Mouse (Mus musculus) layer of hippocampus, adult 9-11 months (tissue): ENCODE measurements around the gene Gm10283.
A peak's percentile ranks its signal among the peaks of the same experiment; 100 is the strongest.
"Not testable (repeated sequence)": the region's sequence is repeated elsewhere in the genome, so short reads cannot be mapped to it uniquely, and the experiment has no call there.

ENCODE experiments used
- DNase-seq: peaks from one replicate; pipeline ENCODE4 v3.0.0; 2022

Gm10283 gene

DNA sequence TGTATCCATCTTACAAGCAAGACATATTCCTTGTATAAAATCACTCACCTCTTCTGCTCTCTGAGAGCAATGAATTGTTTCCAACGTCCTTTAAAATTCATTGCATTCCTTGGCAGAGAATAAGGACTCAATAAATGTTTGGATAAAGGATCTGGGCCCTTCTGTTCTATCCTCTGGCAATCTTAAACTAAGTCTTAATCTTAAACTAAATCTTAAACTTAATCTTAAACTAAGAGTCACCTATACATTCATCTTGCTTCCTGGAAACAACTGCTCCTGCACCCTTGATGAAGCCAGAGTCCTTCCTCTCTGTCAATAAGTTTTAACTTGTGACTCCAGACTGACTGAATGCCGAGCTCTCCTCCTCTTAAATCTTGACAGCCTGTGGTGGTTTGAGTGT is at the start of gene Gm10283:
Gene Gm10283 (minus strand): TSS at position 101 of the 400 bp plus-strand sequence.
- no peak for DNase-seq

DNA sequence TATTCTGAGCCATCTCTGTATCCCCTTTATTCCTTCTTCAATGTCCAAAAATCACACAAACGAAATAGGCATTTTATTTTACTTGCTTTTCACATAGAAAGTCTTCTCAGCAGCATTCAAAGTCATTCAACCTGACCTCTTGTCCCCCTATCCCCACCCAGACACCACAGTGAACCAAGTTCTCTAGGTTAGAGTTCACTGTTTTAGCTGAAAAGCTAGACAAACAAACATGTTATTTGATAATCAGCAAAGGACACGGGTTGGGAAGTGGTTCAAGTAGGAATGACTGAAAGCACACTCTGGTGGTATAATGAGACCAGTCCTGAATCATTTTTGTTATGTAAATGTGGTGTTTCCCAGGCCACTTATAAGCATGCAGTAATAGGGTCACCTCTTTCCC is 31.9 kb upstream of the Gm10283 start:
- DNase-seq, result no peak

DNA sequence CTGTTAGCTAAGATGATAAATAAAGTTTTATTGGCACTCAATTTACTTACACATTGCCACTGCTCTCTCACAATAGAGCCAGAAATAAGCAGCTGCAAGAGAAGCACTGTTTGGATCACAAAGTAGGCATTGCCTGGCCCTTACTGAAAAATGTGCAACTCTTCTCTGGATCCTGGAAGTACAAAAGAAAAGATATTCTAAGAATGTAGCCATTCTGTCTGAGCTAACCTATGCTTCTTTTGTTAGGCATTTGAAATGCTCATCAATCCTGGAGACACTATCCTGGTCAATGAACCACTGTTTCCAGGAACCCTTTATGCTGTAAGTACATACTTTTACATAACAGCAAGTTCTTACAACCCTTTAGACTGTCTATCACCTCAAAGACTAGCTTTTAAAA is 15.3 kb upstream of the Gm10283 start:
- DNase-seq, result no peak

DNA sequence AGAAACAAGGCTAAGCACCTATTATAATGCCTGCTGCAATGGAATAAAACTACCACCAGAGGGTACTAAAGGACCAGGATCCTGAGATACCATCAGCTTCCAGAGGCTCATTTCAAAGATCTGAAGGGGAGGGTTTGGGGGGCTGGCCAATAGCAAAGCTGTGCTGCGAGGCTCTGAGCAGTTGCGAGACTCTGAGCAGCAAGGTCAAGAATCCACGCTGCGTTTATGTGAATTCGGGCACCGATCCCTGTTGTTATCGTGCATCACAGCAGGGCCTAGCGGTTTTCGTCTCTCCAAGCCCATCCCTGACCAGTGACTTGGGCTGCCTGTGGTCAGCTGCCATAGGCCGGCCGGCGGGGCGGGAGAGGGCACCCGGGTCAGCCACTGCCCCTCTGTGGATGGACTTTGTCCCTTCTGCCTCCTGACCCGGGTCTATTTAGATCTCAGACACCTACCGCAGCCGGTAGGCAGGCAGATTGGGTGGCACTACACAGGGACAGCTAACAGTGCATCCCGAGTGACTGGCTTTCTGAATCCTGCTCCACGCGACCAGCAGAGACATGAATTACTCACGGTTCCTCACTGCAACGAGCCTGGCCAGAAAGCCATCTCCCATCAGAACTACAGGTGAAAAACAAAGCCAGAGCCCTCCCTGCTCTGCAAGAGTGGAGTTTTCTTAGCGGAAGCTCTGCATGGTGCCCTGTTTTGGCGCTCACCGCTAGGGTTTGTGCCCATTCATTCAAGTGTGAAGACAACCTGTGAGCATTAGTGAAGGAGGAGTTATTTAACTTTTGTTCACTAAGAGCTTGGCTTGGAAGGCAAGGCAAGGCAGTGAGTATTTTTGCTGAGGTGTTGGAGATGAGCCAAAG is 2.9 kb upstream of the Gm10283 start, which contains the start of gene Aadat:
Gene Aadat (plus strand): TSS at position 280 of the 869 bp plus-strand sequence.
- peak; percentile 77 for DNase-seq

DNA sequence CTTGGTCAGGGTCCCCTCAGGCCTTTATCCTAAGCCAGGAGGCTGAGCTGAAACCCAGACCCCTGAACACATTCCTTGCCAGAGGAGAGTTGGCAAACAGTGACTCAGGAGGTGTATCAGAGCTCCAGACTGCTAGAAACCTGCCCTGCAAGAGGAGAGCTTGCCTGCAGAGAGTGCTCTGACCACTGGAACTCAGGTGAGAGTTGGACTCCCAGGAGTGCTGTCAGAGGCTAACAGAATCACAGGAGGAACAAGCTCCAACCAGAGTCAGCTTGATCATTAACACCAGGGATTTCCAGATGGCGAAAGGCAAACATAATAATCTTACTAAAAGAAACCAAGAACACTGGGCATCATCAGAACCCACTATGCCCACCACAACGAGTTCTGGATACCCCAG is 8.0 kb downstream of the Gm10283 start:
- not testable (repeated sequence) for DNase-seq

DNA sequence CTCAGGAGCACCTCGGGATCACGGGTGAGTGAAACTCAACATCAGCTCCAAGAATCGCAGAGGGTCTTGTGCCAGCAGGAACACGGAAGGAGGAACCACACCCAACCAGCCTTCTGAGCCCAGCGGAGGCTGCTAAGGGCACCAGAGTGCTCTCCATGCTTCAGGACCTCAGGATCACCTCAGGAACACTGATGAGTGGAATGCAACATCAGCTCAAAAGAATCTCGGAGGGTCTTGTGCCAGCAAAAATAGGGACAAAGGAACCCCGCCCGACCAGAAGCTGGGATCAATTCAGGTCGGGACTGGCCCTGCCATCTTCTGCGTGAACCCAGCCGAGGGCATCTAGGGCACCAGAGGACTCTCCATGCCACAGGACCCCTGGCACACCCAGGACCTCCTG is 8.4 kb downstream of the Gm10283 start:
- no peak for DNase-seq

DNA sequence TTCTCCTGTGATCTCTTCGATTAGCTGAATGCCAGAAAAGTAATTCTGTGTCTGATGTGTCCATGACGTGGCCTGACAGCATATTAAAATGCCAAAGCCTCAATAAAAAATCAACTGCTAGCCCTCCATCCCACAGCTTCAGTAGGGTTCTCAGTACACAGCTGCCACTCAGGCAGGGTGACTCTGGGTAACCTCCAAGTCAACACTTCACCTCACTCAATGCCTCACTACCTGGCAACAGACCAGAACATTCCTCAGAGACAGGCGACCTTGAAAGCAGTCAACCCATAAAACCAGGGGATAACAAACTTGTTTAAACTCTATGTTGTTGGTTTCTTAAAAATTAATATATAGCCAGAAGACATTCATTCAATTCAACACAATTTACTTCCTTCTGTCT is 10.5 kb downstream of the Gm10283 start:
- DNase-seq, result no peak

DNA sequence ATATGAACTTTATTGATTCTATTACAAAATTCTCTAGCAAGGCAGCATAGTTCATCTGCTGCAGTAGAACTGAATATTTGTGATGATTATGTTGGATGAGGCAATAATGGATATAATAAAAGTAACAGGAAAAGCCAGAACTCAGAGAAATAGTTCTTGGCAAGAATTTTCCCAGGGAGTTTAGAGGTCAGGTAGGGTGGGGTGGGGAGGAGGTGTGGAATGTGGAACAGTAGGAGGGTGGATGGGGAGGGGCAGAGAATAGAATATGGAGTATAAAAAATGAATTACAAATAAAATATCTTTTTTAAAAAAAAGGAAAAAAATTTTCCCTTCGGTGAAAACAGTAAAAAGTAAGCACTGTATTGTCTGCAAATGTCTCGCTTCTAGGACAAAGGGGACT is 11.1 kb downstream of the Gm10283 start:
- DNase-seq, result no peak

DNA sequence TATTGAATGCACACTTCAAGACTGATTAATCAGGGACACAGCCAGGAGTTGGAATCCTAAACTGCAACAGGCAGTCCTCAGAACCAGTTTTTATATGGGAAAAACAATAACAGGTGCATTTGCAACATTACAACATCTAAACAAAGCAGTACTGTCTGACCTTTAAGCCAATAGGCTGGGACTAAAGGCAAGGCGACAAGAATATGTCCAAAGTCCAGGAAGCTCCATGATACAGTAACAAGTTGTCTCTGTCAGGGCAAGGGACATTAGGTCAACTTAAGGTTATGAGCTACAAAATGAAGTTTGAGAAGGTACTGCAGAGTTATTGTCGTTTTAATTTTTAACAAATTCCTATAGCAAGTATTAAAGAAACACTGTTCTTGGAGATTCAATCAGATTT is 12.9 kb downstream of the Gm10283 start:
- no peak for DNase-seq

DNA sequence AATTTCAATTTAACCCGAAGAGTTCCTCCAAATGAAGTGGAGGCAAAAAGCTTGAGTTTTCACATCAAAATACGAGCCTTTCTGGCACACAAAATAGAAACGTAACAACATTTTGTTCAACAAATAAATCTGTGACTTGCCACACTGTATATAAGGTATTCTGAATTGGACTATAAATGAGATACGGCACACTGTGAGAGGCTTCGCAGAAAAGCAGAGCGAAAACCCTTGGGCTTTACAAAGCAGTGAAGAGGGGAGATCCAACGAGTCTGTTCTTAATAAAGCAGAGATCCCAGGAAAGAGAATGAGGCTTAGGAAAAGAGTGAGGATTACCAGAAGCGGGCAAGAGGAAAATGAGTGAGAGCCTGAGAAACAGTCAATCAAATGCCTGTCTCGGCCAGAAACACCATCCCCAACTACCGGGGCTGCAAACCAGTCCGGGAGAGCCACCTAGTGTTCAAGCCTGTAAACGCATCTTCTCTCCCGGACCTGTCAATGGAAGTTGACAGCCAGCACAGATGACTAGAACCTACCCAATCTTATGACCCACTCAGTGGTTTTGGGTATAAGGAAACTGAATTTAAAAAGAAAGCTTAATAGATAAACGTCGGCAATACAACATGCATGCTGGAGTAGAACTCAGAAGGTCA is 36.2 kb downstream of the Gm10283 start:
- peak; percentile 73 for DNase-seq

DNA sequence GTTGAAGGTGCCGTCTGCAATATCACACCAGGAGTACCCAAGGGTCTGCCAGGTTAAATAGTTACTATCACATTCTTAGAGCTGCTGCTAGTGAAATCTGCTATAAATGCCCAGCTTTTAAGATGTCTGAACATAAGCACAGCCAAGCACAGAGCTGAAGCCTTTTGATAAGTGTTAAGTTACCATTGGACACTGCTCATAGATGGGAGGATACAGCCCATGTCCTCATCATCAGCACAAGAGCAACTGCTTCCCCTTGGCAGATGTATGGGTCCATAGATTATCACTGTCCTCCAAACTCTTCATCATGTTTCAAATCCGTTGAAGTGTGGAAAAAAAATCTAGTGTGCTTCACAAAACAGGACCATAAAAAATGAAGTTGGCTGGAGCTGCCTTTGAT is 53.7 kb downstream of the Gm10283 start:
- no peak for DNase-seq

DNA sequence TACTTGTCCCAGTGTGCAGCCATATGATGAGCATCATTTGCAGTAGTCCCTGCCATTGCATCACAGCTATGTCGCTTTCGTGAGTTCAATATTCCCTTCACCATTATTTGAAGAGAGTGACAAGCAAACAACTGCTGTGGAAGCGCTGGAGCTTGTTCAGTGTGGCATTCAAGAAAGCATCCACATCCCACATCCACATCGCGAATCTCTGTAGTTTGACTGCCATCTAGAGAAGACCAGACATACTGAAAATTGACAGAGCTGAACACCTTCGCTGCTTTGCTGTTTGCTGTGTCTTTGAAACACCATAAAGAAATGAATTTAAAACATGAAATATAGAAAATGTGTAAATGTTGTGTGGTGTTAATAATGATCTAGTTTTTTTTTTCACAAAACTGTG is 58.0 kb downstream of the Gm10283 start:
- peak; percentile 30 for DNase-seq

DNA sequence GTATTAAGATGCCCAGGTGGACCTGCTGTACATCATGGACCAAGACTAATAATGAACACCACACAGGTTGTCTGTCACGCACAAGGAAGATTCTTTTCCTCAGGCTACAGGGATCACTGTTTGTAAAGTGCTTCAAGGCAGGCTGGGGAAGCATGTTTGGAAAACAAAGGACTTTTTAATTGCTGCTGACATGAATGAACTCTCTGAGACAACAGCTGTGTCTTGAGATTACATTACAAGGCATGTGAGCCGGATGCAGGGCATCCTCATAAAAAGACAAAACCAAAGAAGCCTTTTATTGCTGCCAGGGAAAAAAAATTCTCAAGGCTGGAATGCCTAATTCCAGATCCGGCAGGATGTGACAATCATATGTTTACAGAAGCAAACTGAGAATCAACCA is 64.4 kb downstream of the Gm10283 start:
- DNase-seq, result no peak

DNA sequence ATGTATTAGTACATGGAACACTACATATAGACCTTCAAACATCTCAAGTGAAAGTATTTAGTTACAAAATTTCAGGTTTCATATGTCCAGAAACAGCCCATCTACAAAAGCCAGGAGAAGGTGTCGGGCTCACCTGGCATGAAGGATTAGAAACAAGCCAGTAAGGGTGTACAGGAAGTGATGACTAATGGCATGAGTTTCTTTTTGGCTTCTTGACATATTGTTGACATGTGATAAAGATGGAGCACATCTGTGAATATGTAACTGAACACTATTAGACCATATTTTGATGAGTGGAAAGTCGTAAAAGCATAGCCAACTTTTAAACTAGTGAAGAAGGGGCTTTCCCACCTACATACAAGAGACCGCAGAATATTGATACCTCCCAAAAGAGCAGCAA is 66.1 kb downstream of the Gm10283 start:
- no peak for DNase-seq

DNA sequence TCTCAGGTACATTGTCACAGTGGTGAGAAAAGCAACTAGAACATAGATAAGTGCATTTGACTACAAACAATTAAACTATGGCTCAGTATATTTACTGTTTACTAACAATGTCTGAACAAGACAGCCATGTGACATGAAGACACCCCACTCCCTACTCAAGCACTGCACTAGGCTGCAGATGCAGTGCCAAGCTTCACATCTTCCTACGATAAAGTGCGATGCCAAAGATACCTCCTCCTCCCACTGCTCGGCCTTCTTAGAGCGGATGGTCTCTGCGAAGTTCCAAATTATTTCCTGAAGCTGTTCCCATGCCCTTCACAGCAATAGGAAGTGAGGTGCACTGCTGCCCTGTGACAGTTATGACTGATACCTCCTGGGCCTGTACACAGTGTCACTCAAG is 70.3 kb downstream of the Gm10283 start:
- DNase-seq, result no peak

DNA sequence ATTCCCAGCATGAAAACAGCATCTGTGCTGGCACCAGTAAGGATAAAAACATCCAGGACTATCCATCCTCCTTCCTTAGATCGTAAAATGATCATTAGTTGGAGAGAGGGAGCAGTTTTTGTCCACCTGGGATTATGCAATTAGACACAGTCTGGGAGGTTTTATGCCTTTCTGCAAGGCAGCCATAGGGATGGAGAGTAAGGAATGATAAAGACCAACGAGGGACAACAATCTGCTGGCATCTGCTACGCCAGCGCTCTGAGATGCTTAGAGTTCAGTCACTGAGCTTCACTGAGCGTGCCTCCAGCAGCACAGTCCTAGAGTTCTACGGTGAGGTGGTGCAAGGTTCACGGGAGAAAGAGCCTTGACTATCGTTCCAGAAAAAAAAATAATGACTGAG is 96.6 kb downstream of the Gm10283 start:
- no peak for DNase-seq

DNA sequence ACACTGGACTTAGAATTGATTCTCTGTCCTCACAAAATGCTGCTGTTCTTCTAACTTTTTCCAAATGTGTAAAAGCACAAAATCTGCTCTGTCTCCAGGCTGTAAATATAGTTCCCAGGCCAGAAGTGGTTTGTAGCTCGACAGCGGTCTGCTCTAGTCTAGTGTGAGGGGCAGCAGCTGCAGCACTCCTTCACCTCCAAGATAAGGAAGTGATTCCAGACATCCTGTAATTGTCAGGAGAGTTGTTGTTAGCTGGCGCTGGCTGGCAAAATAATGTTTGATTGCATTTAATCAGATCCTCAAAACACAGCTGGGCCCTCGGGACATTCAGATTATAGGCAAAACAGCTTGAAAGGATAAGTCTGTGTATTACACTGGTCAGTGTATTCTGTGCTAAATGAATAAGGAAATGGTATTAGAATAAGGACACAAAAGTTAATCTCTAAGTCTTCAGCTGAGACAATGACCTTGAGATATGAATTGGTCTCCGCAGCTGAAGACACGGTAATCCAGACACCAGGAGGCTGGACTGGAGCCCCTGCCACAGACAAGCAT is 97.9 kb downstream of the Gm10283 start:
- no peak for DNase-seq

DNA sequence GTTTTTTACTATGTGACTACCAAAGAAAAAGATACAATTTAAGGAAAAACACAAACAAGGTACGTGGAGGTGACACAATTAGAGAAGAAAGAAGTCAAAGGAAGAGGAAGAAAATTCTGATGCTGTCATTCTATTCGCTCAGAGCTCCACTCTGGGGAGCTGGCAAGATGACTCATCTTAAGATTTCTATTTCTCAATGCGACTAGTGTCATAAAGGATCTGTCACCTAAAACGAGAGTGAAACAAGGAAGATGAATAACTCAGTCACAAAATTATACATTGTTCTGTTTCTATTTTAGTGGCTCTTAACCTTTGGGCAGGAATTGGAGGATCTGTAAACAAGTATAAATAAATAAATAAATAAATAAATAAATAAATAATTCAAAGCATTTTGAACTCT is 109.3 kb downstream of the Gm10283 start:
- no peak for DNase-seq

DNA sequence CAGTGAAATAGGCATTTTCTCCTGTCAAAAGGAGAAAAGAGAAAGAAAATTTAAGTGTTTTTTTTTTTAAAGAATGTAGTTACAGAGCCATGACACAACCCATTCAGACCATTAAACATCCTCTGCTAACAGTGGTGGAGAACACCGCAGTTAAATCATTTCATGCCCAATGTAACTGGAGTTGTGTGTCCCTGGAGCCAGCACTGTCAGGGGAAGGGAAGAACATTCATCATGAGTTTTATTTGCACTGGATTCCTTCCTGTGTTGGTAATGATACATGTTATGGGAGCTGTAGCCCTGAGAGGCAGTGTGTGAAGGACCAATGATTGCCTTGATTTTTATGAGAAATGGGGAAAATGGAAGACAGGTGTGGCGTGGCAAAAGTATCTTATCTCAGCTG is 116.4 kb downstream of the Gm10283 start:
- DNase-seq, result no peak
